Mouse (Mus musculus) hindbrain, embryonic 11.5 days (tissue): ENCODE data around the gene Paqr8. TPM values are rescaled to one million over a fixed set of nuclear protein-coding genes. Genes with fewer than 3 reads are reported as not detected.
A peak's percentile ranks its signal among the peaks of the same experiment; 100 is the strongest.
"Not testable (repeated sequence)": the region's sequence is repeated elsewhere in the genome, so short reads cannot be mapped to it uniquely, and the experiment has no call there.

Experiments
- ATAC-seq: fragments of 200-750 bp; cut with Nextera tagmentation; 2 replicates; pipeline ENCODE4 v1.8.0; 2017; ENCODE audit warnings: mild to moderate bottlenecking, moderate TSS enrichment, moderate library complexity; ENCODE audit not compliant: low FRiP score
- DNase-seq: peaks from one replicate; pipeline ENCODE4 v3.0.0-alpha.2; 2015; ENCODE audit warnings: low spot score
- H3K27ac ChIP-seq: fragments of 300-500 bp; sonication (generic); 2 replicates; pipeline ENCODE4 v1.5.1; 2014; ENCODE audit warnings: mild to moderate bottlenecking, low read depth, low read length
- H3K27me3 ChIP-seq: fragments of 300-500 bp; sonication (generic); 2 replicates; pipeline ENCODE4 v1.6.1; 2014; ENCODE audit warnings: mild to moderate bottlenecking, low read length, moderate library complexity, mixed read lengths; ENCODE audit not compliant: control insufficient read depth, insufficient read depth
- H3K36me3 ChIP-seq: fragments of 300-500 bp; sonication (generic); 2 replicates; pipeline ENCODE4 v1.6.1; 2014; ENCODE audit warnings: mild to moderate bottlenecking, low read length, moderate library complexity, mixed read lengths; ENCODE audit not compliant: control insufficient read depth, insufficient read depth
- H3K4me1 ChIP-seq: fragments of 300-500 bp; sonication (generic); replicated peaks from 2 replicates; pipeline ENCODE4 v1.6.1; 2014; ENCODE audit warnings: low read length, mixed read lengths; ENCODE audit not compliant: control insufficient read depth, insufficient read depth
- H3K4me2 ChIP-seq: fragments of 300-500 bp; sonication (generic); replicated peaks from 2 replicates; pipeline ENCODE4 v1.6.1; 2014; ENCODE audit warnings: mild to moderate bottlenecking, low read depth, low read length
- H3K4me3 ChIP-seq: fragments of 300-500 bp; sonication (generic); 2 replicates; pipeline ENCODE4 v1.5.1; 2014; ENCODE audit warnings: low read depth, low read length
- H3K9ac ChIP-seq: fragments of 300-500 bp; sonication (generic); 2 replicates; pipeline ENCODE4 v1.6.1; 2014; ENCODE audit warnings: low read depth, low read length
- H3K9me3 ChIP-seq: fragments of 300-500 bp; sonication (generic); 2 replicates; pipeline ENCODE4 v1.6.1; 2016; ENCODE audit warnings: low read length; ENCODE audit not compliant: control insufficient read depth
- WGBS: fragments of 180-500 bp; shearing (Covaris S2); extraction: QIAGEN DNeasy Blood & Tissue Kit; methylation state at CpG from one replicate; pipeline ENCODE4 v1.1.7; 2014; 5-methylcytosine and 5-hydroxymethylcytosine counted together
- polyA plus RNA-seq: library from polyadenylated mRNA; unstranded; fragments of >200 nt; fragmentation: Nextera tagmentation; extraction: Ambion mirVana; gene quantifications from 2 replicates; pipeline ENCODE4 v1.2.1, GENCODE M21; 2014

Paqr8 gene
- polyA plus RNA-seq, 1 experiment from 2014 or later, result 10.0 TPM

DNA sequence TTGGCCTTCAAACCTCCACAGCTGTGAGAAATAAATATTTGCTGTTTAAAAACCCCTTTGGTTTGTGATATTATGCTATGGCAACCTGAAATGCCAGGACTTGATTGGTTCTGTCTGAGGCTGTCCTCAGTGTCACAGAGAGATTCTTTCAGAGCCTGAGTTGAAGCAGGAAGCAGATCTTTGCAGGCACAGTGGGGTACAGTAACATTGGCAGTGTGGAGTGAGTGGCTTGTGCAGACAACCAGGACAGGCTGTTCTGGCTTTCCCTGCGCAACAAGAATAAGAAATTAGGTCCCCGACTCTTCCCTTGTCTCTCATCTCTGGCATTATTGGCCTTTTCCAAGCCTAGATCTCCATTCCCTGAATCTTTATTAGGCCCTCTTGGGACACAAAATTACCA, 29.3 kb downstream of the Paqr8 start:
- Histone ChIP-seq H3K9me3 (no peaks in the 10 kb centered on the region), H3K4me2 (no peak overlapping the region), H3K4me3 (no peak overlapping the region), H3K9ac (no peak overlapping the region), H3K27ac (no peak overlapping the region), H3K36me3 (no peaks in the 10 kb centered on the region), H3K4me1 (no peaks in the 10 kb centered on the region), H3K27me3 (no peaks in the 10 kb centered on the region)
- WGBS, result 91% methylated on average over 2 of the region's 2 CpGs
- no peak for DNase-seq
- no peak for ATAC-seq

DNA sequence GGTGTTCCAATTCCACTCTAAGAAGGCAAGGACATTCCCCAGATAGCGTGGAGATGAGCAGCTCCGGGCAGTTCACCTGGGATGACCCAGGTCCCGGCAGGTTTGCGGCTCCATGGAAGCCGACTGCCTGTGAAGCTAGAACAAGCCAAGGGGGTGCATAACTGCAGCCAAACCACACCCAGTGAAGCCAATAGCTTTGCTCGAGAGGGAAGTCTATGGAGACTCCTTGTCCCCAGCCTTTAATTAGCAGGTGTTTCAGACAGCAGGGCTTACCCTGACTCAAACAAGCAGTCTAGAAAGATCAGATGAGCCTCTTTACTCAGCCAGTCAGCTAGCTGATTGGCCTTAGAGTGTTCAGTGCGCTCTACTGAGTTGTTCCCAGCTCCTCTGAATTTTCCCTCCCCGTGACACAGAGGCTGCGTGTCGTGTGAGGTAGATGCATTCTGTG, 30.7 kb downstream of the Paqr8 start:
- Histone ChIP-seq H3K4me1 (no peaks in the 10 kb centered on the region), H3K4me2 (no peak overlapping the region), H3K27me3 (no peaks in the 10 kb centered on the region), H3K27ac (no peak overlapping the region), H3K9me3 (no peaks in the 10 kb centered on the region), H3K4me3 (no peak overlapping the region), H3K9ac (no peak overlapping the region), H3K36me3 (no peaks in the 10 kb centered on the region)
- DNase-seq (no peak), ATAC-seq (no peak)
- 82% methylated on average over 10 of the region's 10 CpGs for WGBS

- Histone ChIP-seq H3K9me3 (no peaks in the 10 kb centered on the region), H3K36me3 (no peaks in the 10 kb centered on the region), H3K4me3 (no peak overlapping the region), H3K27me3 (no peaks in the 10 kb centered on the region), H3K9ac (no peak overlapping the region), H3K4me1 (no peaks in the 10 kb centered on the region), H3K4me2 (no peak overlapping the region), H3K27ac (no peak overlapping the region)
- DNase-seq (no peak), ATAC-seq (no peak)
- WGBS, result 67% methylated on average over 11 of the region's 11 CpGs
Measured at GRCm38 (mm10) chr1:20922612-20923399, 32.4 kb downstream of the Paqr8 start.

- WGBS, result 85% methylated on average over 7 of the region's 7 CpGs
- ATAC-seq, result not testable (repeated sequence)
Measured at GRCm38 (mm10) chr1:20925324-20925723, 34.9 kb downstream of the Paqr8 start.

DNA sequence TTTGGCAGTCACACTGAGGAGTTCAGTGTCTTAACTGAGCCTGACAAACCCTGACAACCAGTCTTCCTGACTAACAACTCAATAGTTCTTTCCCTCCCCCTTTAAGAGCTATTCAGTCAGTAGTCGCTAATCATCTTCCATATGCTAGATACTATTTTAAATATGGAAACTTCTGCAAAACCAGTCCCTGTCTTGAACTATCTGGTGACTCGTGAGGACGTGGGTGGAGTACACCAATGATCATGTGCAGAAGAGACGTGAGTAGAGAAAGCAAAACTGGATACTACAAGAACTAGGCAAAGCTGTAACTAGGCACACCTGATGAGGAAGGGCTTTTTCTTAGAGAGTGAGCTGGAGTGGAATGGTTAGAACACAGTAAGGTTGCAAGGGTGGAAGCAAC, 35.5 kb downstream of the Paqr8 start:
- H3K4me1 ChIP-seq, result no peaks in the 10 kb centered on the region
- no peak overlapping the region for H3K4me3 ChIP-seq
- H3K27ac ChIP-seq, result no peak overlapping the region
- no peak overlapping the region for H3K9ac ChIP-seq
- ATAC-seq (no peak), DNase-seq (no peak)
- no peaks in the 10 kb centered on the region for H3K9me3 ChIP-seq
- no peak overlapping the region for H3K4me2 ChIP-seq
- H3K36me3 ChIP-seq, result no peaks in the 10 kb centered on the region
- H3K27me3 ChIP-seq, result no peaks in the 10 kb centered on the region
- 93% methylated on average over 4 of the region's 4 CpGs for WGBS

More at GRCm38 (mm10) chr1:20925324-20925723, 34.9 kb downstream of the Paqr8 start:
- not testable (repeated sequence) for H3K27me3 ChIP-seq, H3K4me2 ChIP-seq, H3K9ac ChIP-seq, DNase-seq, H3K36me3 ChIP-seq, H3K4me1 ChIP-seq, H3K9me3 ChIP-seq, H3K27ac ChIP-seq, H3K4me3 ChIP-seq

DNA sequence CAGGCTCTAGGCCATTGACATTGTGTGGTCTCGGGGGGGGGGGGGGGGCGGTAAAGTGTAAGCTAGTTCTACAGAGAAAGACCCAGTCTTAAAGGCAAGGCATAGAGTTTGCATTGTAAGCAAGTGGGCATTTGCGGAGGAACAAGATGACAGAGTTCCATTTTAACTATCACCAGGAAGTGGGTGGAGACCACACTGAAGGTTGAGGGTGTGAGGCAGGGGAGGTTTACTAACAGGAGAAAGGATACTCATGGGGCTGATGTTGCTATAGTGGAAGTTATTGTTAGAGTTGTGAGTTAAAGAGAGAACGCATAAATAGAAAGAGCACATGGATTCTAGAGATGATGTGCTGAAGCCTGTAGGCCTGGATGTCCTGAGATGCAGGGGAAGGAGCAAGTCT, 36.0 kb downstream of the Paqr8 start:
- WGBS, result 83% methylated on average over 4 of the region's 4 CpGs
- H3K4me3 ChIP-seq, result no peak overlapping the region
- H3K9ac ChIP-seq, result no peak overlapping the region
- no peak overlapping the region for H3K4me2 ChIP-seq
- DNase-seq (no peak), ATAC-seq (no peak)
- no peak overlapping the region for H3K27ac ChIP-seq
- no peaks in the 10 kb centered on the region for H3K36me3 ChIP-seq
- no peaks in the 10 kb centered on the region for H3K9me3 ChIP-seq
- no peaks in the 10 kb centered on the region for H3K27me3 ChIP-seq
- no peaks in the 10 kb centered on the region for H3K4me1 ChIP-seq

- Histone ChIP-seq H3K36me3 (no peaks in the 10 kb centered on the region), H3K4me1 (no peaks in the 10 kb centered on the region), H3K27me3 (no peaks in the 10 kb centered on the region), H3K27ac (no peak overlapping the region), H3K4me2 (no peak overlapping the region), H3K9me3 (no peaks in the 10 kb centered on the region), H3K9ac (no peak overlapping the region), H3K4me3 (no peak overlapping the region)
- no peak for DNase-seq
- ATAC-seq, result no peak
- 88% methylated on average over 4 of the region's 4 CpGs for WGBS
Measured at GRCm38 (mm10) chr1:20928487-20928886, 38.1 kb downstream of the Paqr8 start.

GRCm38 (mm10) chr1:20933457-20933856, 43.1 kb downstream of the Paqr8 start:
- H3K9me3 ChIP-seq, result no peaks in the 10 kb centered on the region
- H3K36me3 ChIP-seq, result no peaks in the 10 kb centered on the region
- H3K4me2 ChIP-seq, result no peak overlapping the region
- H3K4me3 ChIP-seq, result no peak overlapping the region
- H3K4me1 ChIP-seq, result no peaks in the 10 kb centered on the region
- 22% methylated on average over 7 of the region's 7 CpGs for WGBS
- DNase-seq (peak; percentile 82), ATAC-seq (peak; percentile 84)
- no peaks in the 10 kb centered on the region for H3K27me3 ChIP-seq
- no peak overlapping the region for H3K27ac ChIP-seq
- no peak overlapping the region for H3K9ac ChIP-seq

DNA sequence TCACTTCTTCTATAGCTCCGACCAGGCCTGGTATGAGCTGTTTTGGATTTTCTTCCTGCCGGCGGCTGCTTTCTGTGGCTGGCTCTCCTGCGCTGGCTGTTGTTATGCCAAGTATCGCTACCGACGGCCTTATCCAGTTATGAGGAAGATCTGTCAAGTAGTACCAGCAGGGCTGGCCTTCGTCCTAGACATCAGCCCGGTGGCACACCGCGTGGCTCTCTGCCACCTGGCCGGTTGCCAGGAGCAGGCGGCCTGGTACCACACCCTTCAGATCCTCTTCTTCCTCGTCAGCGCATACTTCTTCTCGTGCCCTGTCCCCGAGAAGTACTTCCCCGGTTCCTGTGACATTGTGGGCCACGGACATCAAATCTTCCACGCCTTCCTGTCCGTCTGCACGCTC, 44.7 kb downstream of the Paqr8 start:
- Histone ChIP-seq H3K27me3 (no peaks in the 10 kb centered on the region), H3K36me3 (no peaks in the 10 kb centered on the region), H3K27ac (no peak overlapping the region), H3K4me1 (no peaks in the 10 kb centered on the region), H3K9ac (no peak overlapping the region), H3K4me2 (no peak overlapping the region), H3K9me3 (no peaks in the 10 kb centered on the region), H3K4me3 (no peak overlapping the region)
- DNase-seq (no peak), ATAC-seq (no peak)
- WGBS, result 93% methylated on average over 22 of the region's 22 CpGs
